Mouse (Mus musculus): ENCODE data around the gene Patl2. TPM values are rescaled to one million over a fixed set of nuclear protein-coding genes. Genes with fewer than 3 reads are reported as not detected.

The Patl2 gene
- total and polyA plus RNA-seq, 2 experiments from 2014 or later, result 0.06 to 0.16 TPM

GRCm38 (mm10) chr2:122158362-122158802, 27.6 kb downstream of the Patl2 start:
- Histone ChIP-seq H3K4me2 (ENCODE audit: low read depth, low read length, poor library complexity, severe bottlenecking) (no peak overlapping the region), H3K36me3 (ENCODE audit: insufficient read depth, low read length) (no peaks in the 10 kb centered on the region), H3K27me3 (ENCODE audit: insufficient read depth, low read length) (no peaks in the 10 kb centered on the region), H3K4me1 (ENCODE audit: insufficient read depth, low read length) (no peaks in the 10 kb centered on the region), H3K9me3 (ENCODE audit: low read length) (no peaks in the 10 kb centered on the region), H3K4me3 (ENCODE audit: low read depth, low read length) (no peak overlapping the region), H3K27ac (ENCODE audit: low read depth, low read length) (no peak overlapping the region), H3K9ac (replicated peaks; ENCODE audit: low read length, poor library complexity, severe bottlenecking) (no peak overlapping the region)
- 44% methylated on average over 6 of the region's 6 CpGs for WGBS
- DNase-seq (ENCODE audit: low spot score) (no peak), ATAC-seq (ENCODE audit: low FRiP score) (no peak)
- TF ChIP-seq CTCF (IDR thresholded peaks at IDR 0.05), result no peak

- H3K4me2 ChIP-seq (ENCODE audit: low read depth, low read length, poor library complexity, severe bottlenecking), result no peak overlapping the region
- H3K27me3 ChIP-seq (ENCODE audit: insufficient read depth, low read length), result no peaks in the 10 kb centered on the region
- H3K27ac ChIP-seq (ENCODE audit: low read depth, low read length), result no peak overlapping the region
- no peak overlapping the region for H3K4me3 ChIP-seq (ENCODE audit: low read depth, low read length)
- no peak overlapping the region for H3K9ac ChIP-seq (replicated peaks; ENCODE audit: low read length, poor library complexity, severe bottlenecking)
- H3K9me3 ChIP-seq (ENCODE audit: low read length), result no peaks in the 10 kb centered on the region
- no peaks in the 10 kb centered on the region for H3K36me3 ChIP-seq (ENCODE audit: insufficient read depth, low read length)
- ATAC-seq (ENCODE audit: low FRiP score), result no peak
- no peaks in the 10 kb centered on the region for H3K4me1 ChIP-seq (ENCODE audit: insufficient read depth, low read length)
- TF ChIP-seq CTCF (IDR thresholded peaks at IDR 0.05), result no peak
- DNase-seq (ENCODE audit: low spot score), result no peak
These were observed 28.4 kb downstream of the Patl2 start for GRCm38 (mm10) chr2:122157561-122157960.

GRCm38 (mm10) chr2:122156051-122156700, 29.8 kb downstream of the Patl2 start:
- no peak overlapping the region for H3K27ac ChIP-seq (ENCODE audit: low read depth, low read length)
- H3K4me2 ChIP-seq (ENCODE audit: low read depth, low read length, poor library complexity, severe bottlenecking), result no peak overlapping the region
- H3K27me3 ChIP-seq (ENCODE audit: insufficient read depth, low read length), result no peaks in the 10 kb centered on the region
- H3K4me1 ChIP-seq (ENCODE audit: insufficient read depth, low read length), result no peaks in the 10 kb centered on the region
- DNase-seq (ENCODE audit: low spot score) (no peak), ATAC-seq (ENCODE audit: low FRiP score) (no peak)
- no peaks in the 10 kb centered on the region for H3K9me3 ChIP-seq (ENCODE audit: low read length)
- TF ChIP-seq CTCF (IDR thresholded peaks at IDR 0.05), result no peak
- no peaks in the 10 kb centered on the region for H3K36me3 ChIP-seq (ENCODE audit: insufficient read depth, low read length)
- no peak overlapping the region for H3K9ac ChIP-seq (replicated peaks; ENCODE audit: low read length, poor library complexity, severe bottlenecking)
- H3K4me3 ChIP-seq (ENCODE audit: low read depth, low read length), result no peak overlapping the region
- WGBS, result 88% methylated on average over 4 of the region's 4 CpGs

GRCm38 (mm10) chr2:122155292-122155691, 30.7 kb downstream of the Patl2 start:
- Histone ChIP-seq H3K9me3 (ENCODE audit: low read length) (no peaks in the 10 kb centered on the region), H3K4me1 (ENCODE audit: insufficient read depth, low read length) (no peaks in the 10 kb centered on the region), H3K27me3 (ENCODE audit: insufficient read depth, low read length) (no peaks in the 10 kb centered on the region), H3K4me3 (ENCODE audit: low read depth, low read length) (no peak overlapping the region), H3K36me3 (ENCODE audit: insufficient read depth, low read length) (no peaks in the 10 kb centered on the region), H3K27ac (ENCODE audit: low read depth, low read length) (no peak overlapping the region), H3K4me2 (ENCODE audit: low read depth, low read length, poor library complexity, severe bottlenecking) (no peak overlapping the region), H3K9ac (replicated peaks; ENCODE audit: low read length, poor library complexity, severe bottlenecking) (no peak overlapping the region)
- no peak for TF ChIP-seq CTCF (IDR thresholded peaks at IDR 0.05)
- no peak for DNase-seq (ENCODE audit: low spot score)
- ATAC-seq (ENCODE audit: low FRiP score), result no peak
- WGBS, result 88% methylated on average over 2 of the region's 2 CpGs

- H3K27me3 ChIP-seq (ENCODE audit: insufficient read depth, low read length), result no peaks in the 10 kb centered on the region
- no peaks in the 10 kb centered on the region for H3K4me1 ChIP-seq (ENCODE audit: insufficient read depth, low read length)
- DNase-seq (ENCODE audit: low spot score) (no peak), ATAC-seq (ENCODE audit: low FRiP score) (no peak)
- no peak overlapping the region for H3K9ac ChIP-seq (replicated peaks; ENCODE audit: low read length, poor library complexity, severe bottlenecking)
- no peaks in the 10 kb centered on the region for H3K9me3 ChIP-seq (ENCODE audit: low read length)
- H3K4me3 ChIP-seq (ENCODE audit: low read depth, low read length), result no peak overlapping the region
- 96% methylated on average over 2 of the region's 2 CpGs for WGBS
- no peak for TF ChIP-seq CTCF (IDR thresholded peaks at IDR 0.05)
- no peak overlapping the region for H3K4me2 ChIP-seq (ENCODE audit: low read depth, low read length, poor library complexity, severe bottlenecking)
- no peaks in the 10 kb centered on the region for H3K36me3 ChIP-seq (ENCODE audit: insufficient read depth, low read length)
- no peak overlapping the region for H3K27ac ChIP-seq (ENCODE audit: low read depth, low read length)
These were observed 31.5 kb downstream of the Patl2 start for GRCm38 (mm10) chr2:122154479-122154878.

GRCm38 (mm10) chr2:122153681-122154365, 32.2 kb downstream of the Patl2 start:
- 81% methylated on average over 6 of the region's 7 CpGs for WGBS
- Histone ChIP-seq H3K27ac (ENCODE audit: low read depth, low read length) (no peak overlapping the region), H3K9me3 (ENCODE audit: low read length) (no peaks in the 10 kb centered on the region), H3K9ac (replicated peaks; ENCODE audit: low read length, poor library complexity, severe bottlenecking) (no peak overlapping the region), H3K36me3 (ENCODE audit: insufficient read depth, low read length) (no peaks in the 10 kb centered on the region), H3K4me1 (ENCODE audit: insufficient read depth, low read length) (no peaks in the 10 kb centered on the region), H3K27me3 (ENCODE audit: insufficient read depth, low read length) (no peaks in the 10 kb centered on the region), H3K4me3 (ENCODE audit: low read depth, low read length) (no peak overlapping the region), H3K4me2 (ENCODE audit: low read depth, low read length, poor library complexity, severe bottlenecking) (no peak overlapping the region)
- ATAC-seq (ENCODE audit: low FRiP score), result no peak
- no peak for DNase-seq (ENCODE audit: low spot score)
- no peak for TF ChIP-seq CTCF (IDR thresholded peaks at IDR 0.05)

All from midbrain, postnatal 0 days (tissue).